Mouse (Mus musculus): ENCODE measurements around the gene Sae1.
A peak's percentile ranks its signal among the peaks of the same experiment; 100 is the strongest.
"Not testable (repeated sequence)": the region's sequence is repeated elsewhere in the genome, so short reads cannot be mapped to it uniquely, and the experiment has no call there.

The Sae1 gene

GRCm38 (mm10) chr7:16310020-16310520 is 77.5 kb downstream of the Sae1 start:
- peak; percentile 95 for DNase-seq (ENCODE audit: low read depth)

- peak; percentile 89 for DNase-seq (ENCODE audit: low read depth)
Measured at GRCm38 (mm10) chr7:16309318-16310019, 78.1 kb downstream of the Sae1 start.

- no peak for DNase-seq (ENCODE audit: low read depth)
Measured at GRCm38 (mm10) chr7:16308555-16309317, 78.9 kb downstream of the Sae1 start.

GRCm38 (mm10) chr7:16308093-16308492 is 79.5 kb downstream of the Sae1 start, which contains the start of gene Bbc3:
TSS of gene Bbc3 (plus strand) at chr7:16308393.
- not testable (repeated sequence) for DNase-seq (ENCODE audit: low read depth)

DNA sequence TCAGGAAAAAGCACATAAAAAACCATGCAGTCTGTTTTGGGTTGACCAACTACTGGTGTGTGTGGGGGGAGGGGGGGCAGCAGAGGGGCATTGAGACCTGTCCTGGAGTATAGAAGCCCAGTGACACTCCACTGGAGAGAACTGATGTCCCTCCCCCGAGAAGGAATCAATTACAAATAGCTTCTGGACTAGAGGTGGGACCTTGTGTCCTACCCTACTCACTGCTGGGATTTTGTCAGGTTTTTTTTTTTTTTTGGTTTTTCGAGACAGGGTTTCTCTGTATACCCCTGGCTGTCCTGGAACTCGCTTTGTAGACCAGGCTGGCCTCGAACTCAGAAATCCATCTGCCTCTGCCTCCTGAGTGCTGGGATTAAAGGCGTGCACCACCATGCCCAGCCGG is 80.5 kb downstream of the Sae1 start:
- DNase-seq (ENCODE audit: low read depth) = not testable (repeated sequence)

- peak; percentile 89 for DNase-seq (ENCODE audit: low read depth)
Measured at GRCm38 (mm10) chr7:16299419-16300035, 88.1 kb downstream of the Sae1 start.

GRCm38 (mm10) chr7:16298927-16299326 is 88.7 kb downstream of the Sae1 start:
- DNase-seq (ENCODE audit: low read depth) = no peak

DNA sequence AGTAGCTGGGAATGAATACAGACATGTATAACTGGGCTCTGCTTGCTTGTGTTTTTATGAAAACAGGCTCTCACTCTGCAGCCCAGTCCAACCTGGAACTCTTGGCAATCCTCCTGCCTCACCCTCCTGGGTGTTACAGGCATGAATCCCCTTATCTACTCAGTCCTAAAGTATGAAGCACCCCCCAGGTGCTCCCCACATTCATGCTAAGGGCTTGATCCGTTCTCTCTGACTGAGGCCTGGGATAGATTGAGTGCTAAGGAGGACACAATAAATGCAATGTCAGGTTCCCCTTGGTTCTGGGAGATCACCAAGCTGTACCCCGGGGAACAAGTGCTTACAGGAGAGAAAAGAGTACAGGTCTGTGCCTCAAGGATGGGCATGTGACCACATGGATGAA is 90.0 kb downstream of the Sae1 start:
- no peak for DNase-seq (ENCODE audit: low read depth)

GRCm38 (mm10) chr7:16296766-16297390 is 90.7 kb downstream of the Sae1 start:
- peak; percentile 92 for DNase-seq (ENCODE audit: low read depth)

- DNase-seq (ENCODE audit: low read depth) = no peak
Measured at GRCm38 (mm10) chr7:16296146-16296545, 91.5 kb downstream of the Sae1 start.

DNA sequence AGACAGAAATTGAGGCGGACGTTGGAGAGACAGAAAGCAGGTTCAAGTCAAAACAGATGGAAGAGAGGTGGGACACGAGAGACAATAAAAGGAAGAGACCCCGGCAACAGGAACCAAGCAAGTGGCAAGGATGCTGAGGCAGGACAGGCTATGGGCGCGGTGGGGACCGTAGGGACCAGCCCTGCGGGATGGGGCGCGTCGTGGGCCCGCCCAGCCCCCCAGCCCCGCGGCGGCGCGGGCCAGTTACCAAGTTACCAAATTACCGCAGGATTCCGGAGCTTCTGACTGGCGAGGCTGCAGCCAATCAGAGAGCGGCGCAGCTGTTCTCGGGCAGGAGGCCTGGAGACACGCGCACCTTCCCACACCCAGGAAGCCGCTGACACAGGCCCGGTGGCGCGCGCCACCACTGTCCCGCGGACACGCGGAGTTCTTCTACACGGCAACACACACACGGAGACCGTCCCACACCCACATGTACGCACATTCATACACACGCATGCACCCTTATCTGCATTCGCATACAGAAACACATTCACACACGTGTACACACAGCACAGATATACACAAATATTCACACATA is 92.2 kb downstream of the Sae1 start:
- DNase-seq (ENCODE audit: low read depth) = peak; percentile 90

GRCm38 (mm10) chr7:16294837-16295236 is 92.8 kb downstream of the Sae1 start:
- DNase-seq (ENCODE audit: low read depth) = peak; percentile 97

DNA sequence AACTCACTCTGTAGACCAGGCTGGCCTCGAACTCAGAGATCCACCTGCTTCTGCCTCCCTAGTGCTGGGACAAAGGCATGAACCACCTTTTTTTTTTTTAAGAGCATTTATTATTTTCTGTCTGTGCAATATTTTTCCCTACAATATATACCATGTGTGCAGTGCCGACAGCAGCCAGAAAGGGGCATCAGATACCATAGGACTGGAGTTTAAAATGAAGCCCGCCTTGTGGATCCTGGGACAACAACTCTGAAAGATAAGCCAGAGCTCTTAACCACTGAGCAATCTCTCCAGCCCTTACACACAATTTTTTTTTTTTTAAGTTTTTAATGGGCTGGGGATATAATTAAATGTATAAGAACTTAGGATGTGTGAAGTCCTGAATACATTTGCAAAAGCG is 93.3 kb downstream of the Sae1 start:
- DNase-seq (ENCODE audit: low read depth) = peak; percentile 85

GRCm38 (mm10) chr7:16287791-16288190 is 99.8 kb downstream of the Sae1 start:
- no peak for DNase-seq (ENCODE audit: low read depth)

DNA sequence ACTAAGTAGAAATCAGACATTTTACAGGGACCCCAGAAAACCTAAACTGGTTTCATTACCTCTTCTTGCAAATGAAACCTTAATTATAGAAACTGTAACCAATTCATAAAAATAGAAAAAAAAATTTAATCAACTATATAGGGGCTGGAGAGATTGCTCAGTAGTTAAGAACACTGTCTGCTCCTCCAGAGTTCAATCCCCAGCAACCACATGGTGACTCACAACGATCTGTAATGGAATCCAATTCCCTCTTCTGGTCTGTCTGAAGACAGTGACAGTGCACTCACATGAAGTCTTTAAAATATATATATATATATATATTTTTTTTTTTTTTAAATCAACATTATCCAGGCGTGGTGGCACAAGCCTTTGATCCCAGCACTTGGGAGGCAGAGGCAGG is 100.6 kb downstream of the Sae1 start:
- DNase-seq (ENCODE audit: low read depth) = peak; percentile 63

DNA sequence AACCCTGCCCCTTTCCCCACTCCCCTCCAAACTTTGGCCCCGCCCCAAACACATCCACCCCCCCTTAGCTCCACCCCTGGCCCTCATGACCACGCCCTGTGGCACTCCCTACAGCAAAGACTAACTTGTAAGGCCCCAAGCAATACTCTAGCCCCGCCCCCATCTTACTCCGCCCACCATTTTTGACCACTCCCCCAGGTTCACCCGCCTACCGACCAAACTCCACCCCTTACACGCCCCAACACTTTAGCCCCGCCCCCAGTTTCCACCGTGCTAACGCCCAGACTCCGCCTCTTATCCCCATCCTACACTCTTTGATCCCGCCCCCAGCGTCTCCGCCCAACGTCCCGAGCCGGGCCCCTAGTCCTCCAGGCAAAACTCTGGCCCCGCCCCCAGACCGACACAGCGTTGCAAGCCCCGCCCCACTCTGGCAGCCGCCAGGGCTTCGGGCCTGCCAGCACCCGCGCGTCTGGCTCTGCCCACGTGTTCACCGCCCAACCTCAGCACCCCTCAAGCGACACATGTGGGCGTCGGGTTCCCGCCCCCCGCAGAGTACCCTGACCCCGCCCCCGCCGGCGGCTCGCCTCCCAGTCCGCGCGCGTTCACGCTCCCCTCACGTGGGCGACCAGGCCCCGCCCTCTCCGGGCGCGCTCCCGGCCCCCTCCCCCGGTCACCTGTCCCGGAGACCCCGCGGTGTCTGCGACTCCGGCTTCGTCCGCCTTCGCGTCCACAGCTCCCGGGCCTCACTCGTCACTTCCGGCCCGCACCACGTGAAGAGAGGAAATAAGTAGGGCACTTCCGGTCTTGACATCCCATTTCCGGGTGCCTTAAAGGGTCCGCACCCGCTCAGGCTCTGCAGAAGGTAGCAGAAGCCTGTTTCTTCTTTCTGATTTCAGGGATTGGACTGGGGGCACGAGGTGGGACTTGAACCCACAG is 101.3 kb downstream of the Sae1 start, which contains the start of gene Ccdc9:
Gene Ccdc9 (minus strand): TSS at position 770 of the 936 bp plus-strand sequence.
- peak; percentile 100 for DNase-seq (ENCODE audit: low read depth)

DNA sequence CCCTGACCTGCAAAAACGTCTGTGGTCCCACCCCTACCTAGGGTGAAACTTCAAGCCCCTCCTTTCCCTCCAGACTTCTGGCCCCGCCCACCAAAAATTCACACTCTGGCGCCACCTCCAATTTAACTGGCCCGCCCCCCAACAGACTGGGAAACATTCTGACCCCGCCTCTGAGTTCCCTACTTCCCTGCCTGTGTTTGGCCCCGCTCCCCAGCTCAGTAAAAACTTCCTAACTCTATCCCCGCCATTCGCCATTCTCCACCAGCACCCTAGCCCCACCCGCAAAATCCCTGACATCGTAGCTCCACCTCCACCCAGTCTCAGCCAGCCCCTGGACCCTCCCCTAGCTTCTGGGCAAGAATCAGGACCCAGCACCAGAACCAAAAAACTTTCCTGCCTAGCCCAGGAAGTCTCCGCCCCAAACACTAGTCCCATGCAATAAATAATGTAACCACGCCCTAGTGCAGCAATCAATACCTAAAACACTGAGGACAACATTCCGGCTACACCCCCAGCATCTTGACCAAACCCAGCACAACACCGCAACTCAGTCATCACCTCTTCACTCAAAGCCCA is 102.1 kb downstream of the Sae1 start:
- peak; percentile 93 for DNase-seq (ENCODE audit: low read depth)

- DNase-seq (ENCODE audit: low read depth) = no peak
Measured at GRCm38 (mm10) chr7:16284904-16285303, 102.7 kb downstream of the Sae1 start.

- DNase-seq (ENCODE audit: low read depth) = no peak
Measured at GRCm38 (mm10) chr7:16284001-16284400, 103.6 kb downstream of the Sae1 start.

GRCm38 (mm10) chr7:16282334-16282733 is 105.3 kb downstream of the Sae1 start:
- DNase-seq (ENCODE audit: low read depth) = no peak
